Mouse (Mus musculus) left cerebral cortex, adult 9 months (tissue): ENCODE measurements around the gene Taar7a.
A peak's percentile ranks its signal among the peaks of the same experiment; 100 is the strongest.

Source experiments
- DNase-seq, 2 experiments: peaks; one replicate each; pipeline ENCODE4 v3.0.0; 2022; ENCODE audit warnings: low spot score in 2 of 2

Gene Taar7a

DNA sequence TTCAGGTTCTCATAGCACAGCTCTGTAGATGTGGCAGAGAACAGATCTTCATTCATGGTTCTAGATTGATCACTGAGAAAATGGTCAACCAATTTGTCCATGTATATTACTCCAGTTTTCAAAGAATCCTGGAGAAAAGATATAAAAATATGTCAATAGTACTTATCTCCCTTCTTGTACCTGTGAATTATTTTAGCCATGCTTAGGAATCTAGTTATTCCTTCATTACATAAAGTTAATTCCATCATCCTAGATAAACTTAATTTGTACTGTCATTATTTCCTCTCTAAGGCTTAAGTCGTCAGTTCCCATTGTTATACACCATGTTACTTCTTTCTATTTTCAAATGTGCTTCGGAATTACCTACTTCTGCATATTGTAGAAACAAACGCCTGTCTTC is at the start of gene Taar7a:
Gene Taar7a (minus strand): TSS at position 101 of the 400 bp plus-strand sequence.
- DNase-seq = no peak

- no peak for DNase-seq
These were observed 47.0 kb upstream of the Taar7a start for GRCm38 (mm10) chr10:24040120-24040869.

GRCm38 (mm10) chr10:24037314-24037713 is 44.0 kb upstream of the Taar7a start, which contains the start of gene Taar7e:
Gene Taar7e (plus strand): TSS chr10:24037614.
- DNase-seq = no peak

- no peak for DNase-seq
These were observed 38.1 kb upstream of the Taar7a start for GRCm38 (mm10) chr10:24031347-24031746.

DNA sequence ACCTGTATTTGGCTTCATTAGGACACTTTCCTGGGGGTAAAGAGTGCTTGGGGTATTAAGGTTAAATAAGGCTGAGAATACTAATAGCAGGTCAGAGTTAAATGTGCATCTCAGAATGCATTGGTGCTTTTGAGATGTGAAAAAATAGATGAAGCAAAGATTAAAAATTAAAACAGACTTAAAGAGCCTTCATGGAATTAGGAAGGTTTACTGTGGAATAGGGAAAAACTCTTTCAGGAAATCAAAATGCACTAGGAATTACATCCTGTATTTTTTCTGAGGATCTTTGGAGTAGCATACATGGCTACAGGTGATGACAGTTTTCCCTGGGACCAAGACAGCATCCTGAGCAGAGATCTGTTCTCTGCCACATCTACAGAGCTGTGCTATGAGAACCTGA is 33.6 kb upstream of the Taar7a start, which contains the start of gene Taar7d:
Gene Taar7d (plus strand): TSS at position 301 of the 400 bp plus-strand sequence.
- DNase-seq = no peak

- DNase-seq = no peak
These were observed 14.9 kb upstream of the Taar7a start for GRCm38 (mm10) chr10:24008143-24008542.

DNA sequence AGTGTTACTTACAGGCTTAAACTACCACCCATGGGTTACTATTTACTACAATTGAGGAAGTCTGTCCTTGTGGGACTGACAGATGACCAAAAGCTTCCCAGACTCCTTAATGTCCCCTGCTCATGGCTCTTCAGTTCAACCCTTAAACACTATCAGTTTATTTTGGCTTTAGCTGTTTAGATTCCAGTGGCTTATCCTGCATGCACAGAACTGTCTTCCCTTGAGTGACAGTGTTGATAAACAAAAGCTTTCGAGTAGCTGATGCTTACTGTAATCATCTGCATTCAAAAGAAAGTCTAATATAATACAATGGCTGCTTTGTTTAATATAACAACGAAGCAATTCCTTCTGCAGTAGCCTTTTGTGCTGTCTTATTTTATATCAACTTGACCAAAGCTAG is 13.8 kb upstream of the Taar7a start:
- no peak for DNase-seq

DNA sequence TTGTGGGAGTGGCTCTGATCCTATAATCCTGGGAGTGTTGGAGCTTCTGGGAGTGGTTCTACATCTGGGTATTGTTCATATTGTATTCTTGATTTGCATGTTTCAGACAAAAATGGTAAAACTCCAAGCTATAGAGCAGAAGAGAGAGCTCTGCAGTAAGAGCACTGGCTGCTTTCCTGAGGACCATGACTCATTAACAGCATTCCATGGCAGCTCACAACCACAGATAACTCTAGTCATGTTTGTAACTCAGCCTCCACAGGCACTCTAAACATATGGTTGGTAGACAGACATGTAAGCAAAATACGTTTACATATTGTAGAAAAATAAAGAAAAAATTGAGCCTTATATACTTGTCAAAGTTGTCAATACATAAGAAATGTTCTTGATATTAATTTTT is 13.2 kb upstream of the Taar7a start:
- DNase-seq = no peak

- no peak for DNase-seq
These were observed 6.4 kb upstream of the Taar7a start, which contains the start of gene Taar7b for GRCm38 (mm10) chr10:23999639-24000038. Gene Taar7b (plus strand): TSS chr10:23999939.

DNA sequence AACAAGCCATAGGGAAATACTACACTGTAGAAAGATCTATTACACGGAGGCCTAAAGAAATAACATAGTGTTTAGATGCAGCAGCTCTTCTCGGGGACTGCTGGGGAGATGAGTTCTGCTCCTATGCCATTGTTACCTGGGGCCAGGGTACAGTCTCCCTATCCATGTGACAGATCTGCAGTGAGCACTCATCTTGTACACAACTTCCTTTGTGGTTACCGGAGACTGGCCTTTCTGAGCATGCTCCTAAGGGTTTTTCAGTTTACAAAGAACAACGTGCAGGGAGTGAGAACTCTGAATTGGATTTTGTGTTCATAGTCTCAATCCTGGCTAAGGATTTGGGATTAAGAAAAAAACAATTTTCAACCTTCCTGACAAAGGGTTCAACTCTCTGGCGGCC is 6.9 kb downstream of the Taar7a start:
- DNase-seq = no peak

DNA sequence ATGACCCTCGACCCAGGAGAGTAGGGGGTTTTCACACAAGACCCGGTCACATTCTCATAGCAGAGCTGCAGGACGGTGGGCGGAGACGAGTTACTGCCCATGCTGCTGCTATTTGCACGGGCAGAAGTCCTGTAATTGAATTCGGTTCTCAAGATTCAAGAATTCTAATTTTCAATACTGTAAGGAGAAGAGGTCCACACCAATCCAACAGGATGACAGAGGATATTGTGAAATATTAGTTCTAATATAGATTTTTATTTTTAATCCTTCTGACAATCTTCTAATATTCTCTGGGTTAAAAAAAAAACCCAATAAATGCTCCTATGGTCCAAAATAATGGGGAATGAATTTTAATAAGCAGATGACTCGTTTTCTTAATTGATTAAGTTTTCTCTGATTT is 7.7 kb downstream of the Taar7a start, which contains the start of gene Taar6:
Gene Taar6 (minus strand): TSS at position 101 of the 400 bp plus-strand sequence.
- DNase-seq = no peak

DNA sequence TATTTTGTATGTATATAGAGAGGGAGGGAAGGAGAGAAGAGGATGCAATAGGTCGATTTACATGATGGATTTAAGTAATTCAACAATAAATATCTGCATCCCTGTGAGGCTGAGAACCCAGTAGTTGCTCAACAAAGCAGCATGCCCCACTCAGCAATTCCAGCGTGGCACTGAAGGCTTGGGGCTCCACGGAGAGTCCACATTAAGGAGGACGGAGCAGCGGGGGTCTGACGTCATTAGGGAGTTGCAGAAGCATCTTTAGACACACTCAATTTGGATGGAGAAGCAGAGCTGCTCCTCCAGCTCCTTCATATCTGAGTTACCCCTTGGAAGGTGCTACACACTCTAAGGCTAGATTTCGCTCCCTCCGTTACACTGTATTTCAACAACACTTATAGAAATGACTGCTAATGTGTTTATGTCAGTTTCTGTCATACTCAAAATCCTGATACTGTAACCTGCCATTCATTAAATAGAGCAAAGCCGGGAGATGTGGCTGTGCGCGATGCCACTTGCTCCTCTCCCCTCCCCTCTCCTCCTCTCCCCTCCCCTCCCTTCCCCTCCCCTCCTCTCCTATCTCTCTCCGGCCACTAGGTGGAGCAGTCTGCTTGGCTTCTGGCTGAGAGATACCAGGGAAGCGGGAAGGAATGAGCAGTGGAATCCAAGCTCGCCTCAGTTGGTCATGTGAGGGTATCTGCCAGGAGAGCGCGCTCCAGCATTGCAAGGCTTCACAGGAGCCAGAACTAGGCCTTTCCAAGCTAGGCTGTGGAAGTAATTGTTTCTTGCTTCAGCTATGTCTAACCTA is 14.2 kb downstream of the Taar7a start:
- peak; percentile 7 to 71 for DNase-seq

DNA sequence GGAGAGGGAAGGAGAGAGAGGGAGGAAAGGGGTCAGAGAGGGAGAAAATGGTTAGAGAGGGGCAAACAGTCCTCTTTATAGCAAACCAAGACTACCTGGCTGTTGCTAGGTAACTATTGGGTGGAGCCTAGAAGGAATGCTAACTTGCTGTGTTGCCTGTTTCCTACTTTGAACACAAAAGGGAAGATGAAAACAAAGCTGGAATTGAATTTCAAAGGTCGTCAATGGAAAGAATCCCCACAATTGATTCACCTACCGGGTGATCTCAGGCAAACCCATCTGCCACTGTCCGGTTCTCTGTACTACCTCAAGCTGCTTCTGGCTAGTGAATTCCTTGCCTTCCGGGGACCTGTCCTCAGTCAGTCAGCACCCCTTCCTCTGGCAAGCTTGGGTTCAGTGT is 15.3 kb downstream of the Taar7a start:
- no peak for DNase-seq

DNA sequence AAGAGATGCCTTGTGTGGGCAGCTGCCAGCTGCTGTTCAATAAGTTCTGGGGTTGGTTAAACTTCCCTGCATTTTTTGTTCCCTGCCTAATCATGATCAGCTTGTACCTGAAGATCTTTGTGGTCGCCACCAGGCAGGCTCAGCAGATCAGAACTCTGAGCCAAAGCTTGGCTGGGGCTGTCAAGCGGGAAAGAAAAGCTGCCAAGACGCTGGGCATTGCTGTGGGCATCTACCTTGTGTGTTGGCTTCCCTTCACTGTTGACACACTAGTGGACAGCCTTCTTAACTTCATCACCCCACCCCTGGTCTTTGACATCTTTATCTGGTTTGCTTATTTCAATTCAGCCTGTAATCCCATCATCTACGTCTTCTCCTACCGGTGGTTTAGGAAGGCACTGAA is 22.0 kb downstream of the Taar7a start:
- no peak for DNase-seq

GRCm38 (mm10) chr10:23970656-23971165 is 22.6 kb downstream of the Taar7a start, which contains the start of gene Taar5:
Gene Taar5 (plus strand): TSS chr10:23970706.
- no peak for DNase-seq

- no peak for DNase-seq
These were observed 28.2 kb downstream of the Taar7a start for GRCm38 (mm10) chr10:23964921-23965610.

DNA sequence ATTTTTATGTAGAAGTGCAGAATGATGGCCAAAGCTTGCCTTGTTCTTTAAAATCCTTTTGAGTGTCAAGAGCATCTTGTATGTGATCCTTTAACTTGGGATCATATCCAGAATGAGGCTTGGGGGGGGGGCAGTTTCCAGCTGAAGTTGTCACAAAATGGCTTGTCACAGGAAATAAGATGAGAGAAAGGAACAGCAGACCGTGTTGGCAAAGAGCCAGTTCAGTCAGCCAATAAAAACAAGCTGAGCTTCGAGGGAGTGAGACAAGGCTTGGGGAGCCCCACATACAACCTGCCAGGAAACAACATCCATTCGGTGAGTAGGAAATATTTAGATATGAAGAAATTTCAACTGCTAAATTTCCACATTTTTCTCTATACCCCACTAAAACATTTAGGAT is 29.8 kb downstream of the Taar7a start:
- DNase-seq = no peak

DNA sequence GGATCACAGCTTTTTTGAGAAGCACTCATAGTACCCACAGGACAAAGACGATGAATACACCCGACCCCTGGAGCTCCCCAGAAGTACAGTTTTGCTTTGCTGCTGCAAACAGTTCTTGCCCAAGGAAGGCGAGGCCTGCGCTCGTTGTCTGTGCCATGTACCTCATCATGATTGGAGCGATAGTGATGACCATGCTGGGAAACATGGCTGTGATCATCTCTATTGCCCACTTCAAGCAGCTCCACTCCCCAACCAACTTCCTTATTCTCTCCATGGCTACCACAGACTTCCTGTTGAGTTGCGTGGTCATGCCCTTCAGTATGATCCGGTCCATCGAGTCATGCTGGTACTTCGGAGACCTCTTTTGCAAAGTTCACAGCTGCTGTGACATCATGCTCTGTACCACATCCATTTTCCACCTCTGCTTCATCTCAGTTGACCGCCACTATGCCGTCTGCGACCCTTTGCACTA is 32.8 kb downstream of the Taar7a start, which contains the start of gene Taar4:
Gene Taar4 (plus strand): TSS at position 51 of the 472 bp plus-strand sequence.
- no peak for DNase-seq

- no peak for DNase-seq
These were observed 34.2 kb downstream of the Taar7a start for GRCm38 (mm10) chr10:23959071-23959470.

- no peak for DNase-seq
These were observed 41.6 kb downstream of the Taar7a start for GRCm38 (mm10) chr10:23951714-23952113.

DNA sequence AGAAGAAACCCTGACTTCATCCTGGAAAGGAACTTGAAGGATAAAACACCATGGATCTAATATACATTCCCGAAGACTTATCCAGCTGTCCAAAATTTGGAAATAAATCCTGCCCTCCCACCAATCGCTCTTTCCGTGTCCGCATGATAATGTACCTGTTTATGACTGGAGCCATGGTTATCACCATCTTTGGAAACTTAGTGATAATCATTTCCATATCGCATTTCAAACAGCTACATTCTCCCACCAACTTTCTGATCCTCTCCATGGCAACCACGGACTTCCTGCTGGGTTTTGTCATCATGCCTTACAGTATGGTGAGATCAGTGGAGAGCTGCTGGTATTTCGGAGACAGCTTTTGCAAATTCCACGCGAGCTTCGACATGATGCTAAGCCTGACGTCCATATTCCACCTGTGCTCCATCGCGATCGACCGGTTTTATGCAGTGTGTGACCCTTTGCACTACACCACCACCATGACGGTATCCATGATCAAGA is 43.7 kb downstream of the Taar7a start, which contains the start of gene Taar3:
Gene Taar3 (plus strand): TSS at position 51 of the 498 bp plus-strand sequence.
- peak in 1 of 2 experiments; percentile 5 for DNase-seq
